Mouse (Mus musculus): ENCODE data around the gene Chadl. TPM values are rescaled to one million over a fixed set of nuclear protein-coding genes. Genes with fewer than 3 reads are reported as not detected.

The Chadl gene
- polyA plus RNA-seq, 1 experiment from 2014 or later = 2.2 TPM

GRCm38 (mm10) chr15:81649516-81650455 lies 47.3 kb downstream of the Chadl start:
- H3K4me3 ChIP-seq (ENCODE audit: low read length) = no peak overlapping the region
- no peaks in the 10 kb centered on the region for H3K4me1 ChIP-seq (ENCODE audit: control insufficient read depth, insufficient read depth, low read length)
- H3K27ac ChIP-seq (ENCODE audit: low read length) = no peak overlapping the region
- no peak overlapping the region for H3K4me2 ChIP-seq (ENCODE audit: low read depth, low read length)
- H3K9me3 ChIP-seq (ENCODE audit: control insufficient read depth, low read length) = no peaks in the 10 kb centered on the region
- no peaks in the 10 kb centered on the region for H3K27me3 ChIP-seq (replicated peaks; ENCODE audit: control insufficient read depth, insufficient read depth, low read length)
- no peak overlapping the region for H3K9ac ChIP-seq (ENCODE audit: low read depth, low read length)
- ATAC-seq = no peak
- peaks cover 14% of the 10 kb centered on the region for H3K36me3 ChIP-seq (ENCODE audit: control insufficient read depth, insufficient read depth, low read length)
- WGBS = 95% methylated on average over 8 of the region's 8 CpGs

Other genes starting within 250 kb of the Chadl start
- 378 and 400 TPM in 2 replicates for gene Rbx1, start 231.0 kb downstream of the Chadl start, polyA plus RNA-seq (2015; fragmentation: Nextera tagmentation; extraction: Ambion mirVana)
- gene Ep300, start 111.9 kb downstream of the Chadl start, polyA plus RNA-seq (2015; fragmentation: Nextera tagmentation; extraction: Ambion mirVana) = 9.9 and 13.1 TPM in 2 replicates
- gene L3mbtl2, start 33.4 kb downstream of the Chadl start, polyA plus RNA-seq (2015; fragmentation: Nextera tagmentation; extraction: Ambion mirVana) = 19.0 and 21.2 TPM in 2 replicates
- gene Zc3h7b, start 47.8 kb upstream of the Chadl start, polyA plus RNA-seq (2015; fragmentation: Nextera tagmentation; extraction: Ambion mirVana) = 11.7 and 12.0 TPM in 2 replicates
- 81.1 and 90.4 TPM in 2 replicates for gene Rangap1, start 48.2 kb upstream of the Chadl start, polyA plus RNA-seq (2015; fragmentation: Nextera tagmentation; extraction: Ambion mirVana)
- gene Tef, start 105.1 kb upstream of the Chadl start, polyA plus RNA-seq (2015; fragmentation: Nextera tagmentation; extraction: Ambion mirVana) = 12.5 and 14.5 TPM in 2 replicates
- gene Tob2, start 161.5 kb upstream of the Chadl start, polyA plus RNA-seq (2015; fragmentation: Nextera tagmentation; extraction: Ambion mirVana) = 25.3 and 28.6 TPM in 2 replicates
- 119 and 122 TPM in 2 replicates for gene Phf5a, start 174.6 kb upstream of the Chadl start, polyA plus RNA-seq (2015; fragmentation: Nextera tagmentation; extraction: Ambion mirVana)
- 288 and 307 TPM in 2 replicates for gene Aco2, start 175.0 kb upstream of the Chadl start, polyA plus RNA-seq (2015; fragmentation: Nextera tagmentation; extraction: Ambion mirVana)
- 83.9 and 85.0 TPM in 2 replicates for gene Polr3h, start 229.0 kb upstream of the Chadl start, polyA plus RNA-seq (2015; fragmentation: Nextera tagmentation; extraction: Ambion mirVana)
- gene Csdc2, start 239.5 kb upstream of the Chadl start, polyA plus RNA-seq (2015; fragmentation: Nextera tagmentation; extraction: Ambion mirVana) = 11.2 and 12.4 TPM in 2 replicates

Measured in intestine, embryonic 16.5 days (tissue).